Mouse (Mus musculus): ENCODE measurements around the gene Arhgef3.

The Arhgef3 gene

GRCm38 (mm10) chr14:27405452-27405851, 290.8 kb downstream of the Arhgef3 start:
- in situ Hi-C loops (cut with MboI, MseI): loop anchor here (5.0 kb wide), 2 partner anchors 68 to 213 kb away; no protein-coding TSS in a partner anchor

GRCm38 (mm10) chr14:27405947-27406346, 291.2 kb downstream of the Arhgef3 start:
- in situ Hi-C loops (cut with MboI, MseI): loop anchor here (5.0 kb wide), 2 partner anchors 69 to 214 kb away; no protein-coding TSS in a partner anchor

DNA sequence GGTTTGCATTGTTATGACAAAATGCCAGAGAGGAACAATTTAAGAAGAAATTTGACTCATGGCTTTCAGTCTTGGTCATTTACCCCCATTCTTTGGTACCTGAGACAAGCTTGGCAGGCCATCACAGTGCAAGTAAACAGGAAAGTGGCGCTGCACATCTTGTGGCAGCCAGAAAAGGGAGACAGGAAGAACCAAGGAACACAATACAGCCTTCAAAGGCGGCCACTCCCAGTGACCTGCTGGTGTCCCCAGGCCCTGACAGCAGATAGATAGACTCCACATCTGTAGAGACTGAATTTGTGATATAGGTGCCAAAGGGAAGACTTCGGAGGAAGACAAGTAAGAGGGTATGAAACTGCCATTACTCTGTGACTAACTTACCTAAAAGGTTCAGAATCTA, 293.5 kb downstream of the Arhgef3 start:
- in situ Hi-C loops (cut with MboI, MseI): loop anchor here (5.0 kb wide), 2 partner anchors 71 to 216 kb away; no protein-coding TSS in a partner anchor

DNA sequence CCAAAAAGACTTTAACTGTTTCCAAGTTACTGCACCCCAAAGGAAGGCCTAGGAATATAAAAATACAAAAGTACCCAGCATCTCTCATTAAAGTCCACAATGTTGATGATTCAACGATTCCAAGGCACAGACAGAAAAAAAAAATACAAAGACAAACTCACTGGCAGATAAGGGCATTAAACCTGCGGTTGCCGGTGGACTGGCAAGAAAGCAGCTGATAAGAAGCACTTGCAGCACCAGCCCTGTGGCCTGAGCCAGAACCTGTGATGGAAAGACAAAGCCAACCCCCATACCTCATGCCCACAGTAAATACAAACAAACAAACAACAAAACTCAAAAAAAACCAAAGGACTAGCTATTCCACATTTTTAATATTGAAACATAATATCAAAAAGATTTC, 295.0 kb downstream of the Arhgef3 start:
- in situ Hi-C loops (cut with MboI, MseI): loop anchor here (5.0 kb wide), 2 partner anchors 72 to 217 kb away; no protein-coding TSS in a partner anchor

DNA sequence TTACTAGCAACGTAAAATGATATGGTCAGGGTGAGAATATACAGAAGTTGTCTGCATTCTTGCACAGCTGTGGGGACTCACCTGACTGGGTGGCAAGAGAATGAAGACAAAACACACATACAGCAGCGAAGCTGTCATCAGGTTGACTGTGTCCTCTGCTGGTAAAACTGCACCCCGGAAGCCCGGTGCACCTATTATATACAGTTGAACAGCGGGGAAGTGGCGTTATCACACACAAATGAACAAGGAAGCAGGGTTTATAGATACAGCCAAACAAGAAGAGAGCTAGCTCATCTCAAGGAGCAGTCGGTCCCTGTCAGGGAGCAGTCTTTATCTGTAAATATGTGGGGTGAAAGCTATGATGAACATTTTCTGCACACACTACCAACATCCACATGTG, 296.8 kb downstream of the Arhgef3 start:
- in situ Hi-C loops (cut with MboI, MseI): no loop called here

GRCm38 (mm10) chr14:27412699-27413098, 298.0 kb downstream of the Arhgef3 start:
- in situ Hi-C loops (cut with MboI, MseI): no loop called here

DNA sequence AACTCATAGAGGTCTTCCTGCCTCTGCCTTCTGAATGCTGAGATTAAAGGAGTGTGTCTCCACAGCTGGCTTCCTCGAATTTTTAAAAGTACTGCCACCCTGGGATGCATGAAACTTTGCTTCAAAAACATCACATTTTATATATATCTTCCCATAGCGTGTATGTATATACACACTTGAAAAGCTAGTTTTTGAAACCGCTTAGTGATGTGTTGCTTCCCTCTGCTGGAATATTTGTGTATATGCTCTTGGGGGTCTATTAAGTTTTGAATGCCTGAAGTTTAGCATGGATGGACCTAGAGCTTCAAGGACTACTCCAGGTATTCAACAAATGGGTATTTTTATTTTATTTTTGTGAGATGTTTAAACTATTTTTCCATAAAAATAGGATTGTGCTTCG, 299.3 kb downstream of the Arhgef3 start:
- in situ Hi-C loops (cut with MboI, MseI): no loop called here

- in situ Hi-C loops (cut with MboI, MseI): no loop called here
Observed at GRCm38 (mm10) chr14:27420816-27421215, 306.1 kb downstream of the Arhgef3 start.

GRCm38 (mm10) chr14:27422301-27422700, 307.6 kb downstream of the Arhgef3 start:
- in situ Hi-C loops (cut with MboI, MseI): no loop called here

DNA sequence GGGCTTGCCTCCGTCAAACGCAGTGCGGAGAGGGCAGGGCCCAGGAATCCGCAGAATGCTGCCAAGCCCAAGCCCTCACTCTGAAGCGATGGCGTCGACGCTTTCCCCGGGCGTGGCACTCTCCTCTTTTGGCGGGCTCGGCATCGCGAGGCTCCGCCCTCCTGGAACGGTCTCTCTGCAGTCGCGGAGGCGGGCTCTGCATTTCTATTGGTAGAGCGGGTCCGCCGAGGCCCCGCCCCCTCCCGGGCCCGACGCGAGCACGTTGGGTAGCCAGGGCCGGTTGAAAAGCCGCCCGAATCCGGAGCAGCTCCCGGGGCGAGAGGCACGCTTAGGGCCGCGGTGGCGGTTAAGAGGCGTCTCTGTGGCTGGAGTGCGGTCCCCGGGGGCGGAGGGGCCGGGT, 313.9 kb downstream of the Arhgef3 start, which contains the start of gene Fam208a:
TSS of gene Fam208a (plus strand) at position 262 of the 400 bp plus-strand sequence.
- in situ Hi-C loops (cut with MboI, MseI): no loop called here

GRCm38 (mm10) chr14:27428973-27429711, 314.4 kb downstream of the Arhgef3 start:
- in situ Hi-C loops (cut with MboI, MseI): no loop called here

DNA sequence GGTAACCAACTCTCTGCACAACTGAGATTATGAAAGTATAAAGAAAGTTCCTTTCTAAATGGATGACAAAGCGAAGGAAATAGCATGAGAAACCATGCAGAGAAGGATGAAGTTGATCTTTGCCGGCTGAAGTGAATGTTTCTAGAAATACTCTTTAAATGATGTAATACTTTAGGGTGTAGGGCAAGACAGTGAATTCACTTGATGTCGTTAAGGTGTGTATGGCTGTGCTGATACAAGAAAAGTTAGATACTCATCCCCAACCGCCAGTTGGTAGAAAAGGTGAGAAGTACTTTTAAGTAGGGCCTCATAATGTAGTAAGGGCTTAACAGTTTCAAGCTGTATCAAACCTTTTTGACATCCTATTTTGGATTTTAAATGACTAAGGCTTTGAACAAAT, 315.6 kb downstream of the Arhgef3 start:
- in situ Hi-C loops (cut with MboI, MseI): no loop called here

GRCm38 (mm10) chr14:27432064-27432463, 317.4 kb downstream of the Arhgef3 start:
- in situ Hi-C loops (cut with MboI, MseI): no loop called here

GRCm38 (mm10) chr14:27436116-27436515, 321.4 kb downstream of the Arhgef3 start:
- in situ Hi-C loops (cut with MboI, MseI): no loop called here

GRCm38 (mm10) chr14:27436826-27437225, 322.1 kb downstream of the Arhgef3 start:
- in situ Hi-C loops (cut with MboI, MseI): no loop called here

DNA sequence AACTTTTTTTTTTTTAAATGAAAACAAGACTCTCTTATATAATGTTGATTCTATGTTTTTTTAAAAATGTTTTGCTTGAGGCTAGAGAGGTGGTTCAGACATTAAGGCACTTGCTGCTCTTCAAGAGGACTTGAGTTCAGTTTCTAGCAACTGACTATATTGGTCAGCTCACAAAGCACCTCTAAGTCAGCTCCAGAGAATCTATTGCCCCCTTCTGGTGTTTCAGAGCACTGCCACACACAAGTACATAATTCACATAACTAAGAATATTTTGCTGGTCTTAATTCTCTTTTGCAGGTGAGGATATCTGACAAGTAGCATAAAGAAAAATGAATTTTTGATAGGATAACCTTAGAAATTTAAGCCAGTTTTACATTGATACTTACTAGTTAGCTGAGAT, 326.2 kb downstream of the Arhgef3 start:
- in situ Hi-C loops (cut with MboI, MseI): no loop called here

- in situ Hi-C loops (cut with MboI, MseI): no loop called here
Observed at GRCm38 (mm10) chr14:27444851-27445281, 330.2 kb downstream of the Arhgef3 start.

GRCm38 (mm10) chr14:27446963-27447362, 332.3 kb downstream of the Arhgef3 start:
- in situ Hi-C loops (cut with MboI, MseI): no loop called here

All from regulatory T cell (primary cell).